Mouse (Mus musculus): ENCODE results near the gene Rhox2b. TPM values are rescaled to one million over a fixed set of nuclear protein-coding genes. Genes with fewer than 3 reads are reported as not detected.
"Not testable (repeated sequence)": the region's sequence is repeated elsewhere in the genome, so short reads cannot be mapped to it uniquely, and the experiment has no call there.

The Rhox2b gene
- polyA plus RNA-seq (2015; fragmentation: Nextera tagmentation; extraction: Ambion mirVana): not detected in 2 replicates

DNA sequence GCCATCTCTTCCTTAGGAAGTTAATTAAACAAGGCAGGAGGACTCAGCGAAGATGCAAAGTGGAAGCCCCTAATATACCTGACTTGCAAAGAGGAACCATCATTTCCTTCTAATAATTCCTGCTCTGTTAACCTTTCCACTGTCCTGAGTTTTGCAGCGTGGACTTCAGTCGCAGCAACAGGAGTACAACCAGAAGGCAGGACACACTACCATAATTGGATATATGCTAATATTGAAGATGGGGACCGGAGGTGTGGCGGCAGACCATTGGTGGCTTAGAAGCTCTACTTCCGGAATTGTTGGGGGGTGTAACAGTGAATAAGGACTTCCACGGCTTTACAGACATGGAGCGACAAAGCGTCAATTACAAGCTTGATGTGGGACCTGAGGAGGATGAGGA is at the start of gene Rhox2b:
Gene Rhox2b, plus strand, starts transcription at position 301 of the 400 bp plus-strand sequence.
- H3K4me3 ChIP-seq; H3K4me2 ChIP-seq (replicated peaks); H3K4me1 ChIP-seq; H3K36me3 ChIP-seq; ATAC-seq (ENCODE audit: low FRiP score, low read depth); H3K27ac ChIP-seq; H3K9me3 ChIP-seq; H3K9ac ChIP-seq; H3K27me3 ChIP-seq: not testable (repeated sequence)
- no CpG with 5 or more reads among the region's 9 CpGs for WGBS

GRCm38 (mm10) chrX:37379728-37380127 is 32.1 kb upstream of the Rhox2b start, which contains the start of gene Rhox3a2:
Gene Rhox3a2 (plus strand): TSS chrX:37380028.
- H3K9ac ChIP-seq; H3K36me3 ChIP-seq; H3K27ac ChIP-seq; ATAC-seq (ENCODE audit: low FRiP score, low read depth); H3K9me3 ChIP-seq; H3K27me3 ChIP-seq; H3K4me3 ChIP-seq; H3K4me2 ChIP-seq (replicated peaks); H3K4me1 ChIP-seq: not testable (repeated sequence)
- no CpG with 5 or more reads among the region's 1 CpGs for WGBS

GRCm38 (mm10) chrX:37390548-37390947 is 21.3 kb upstream of the Rhox2b start, which contains the start of gene Rhox4a2:
Gene Rhox4a2 (plus strand): TSS chrX:37390848.
- not testable (repeated sequence) for H3K27ac ChIP-seq; H3K36me3 ChIP-seq; H3K9me3 ChIP-seq; H3K27me3 ChIP-seq; H3K4me2 ChIP-seq (replicated peaks); H3K4me3 ChIP-seq; ATAC-seq (ENCODE audit: low FRiP score, low read depth); H3K4me1 ChIP-seq; H3K9ac ChIP-seq
- WGBS: 94% methylated on average over 9 of the region's 16 CpGs

DNA sequence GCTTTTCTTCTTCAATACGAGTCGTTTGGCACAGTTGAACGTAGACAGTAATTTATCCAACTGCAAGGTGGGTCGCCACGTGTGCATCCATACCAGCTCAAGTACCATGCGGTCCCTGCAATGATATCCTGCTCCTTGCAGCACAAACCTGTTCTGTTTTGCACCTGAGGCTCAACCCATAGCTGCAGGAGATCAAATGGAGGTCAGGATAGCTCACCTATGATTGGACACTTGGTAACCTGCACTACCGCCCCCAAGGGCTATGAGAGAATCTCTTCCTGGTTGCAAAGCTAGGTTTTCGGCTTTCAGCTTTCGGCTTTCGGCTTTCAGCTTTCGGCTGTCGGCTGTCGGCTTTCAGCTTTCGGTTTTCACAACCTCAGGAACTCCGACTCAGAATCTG is 20.3 kb downstream of the Rhox2b start, which contains the start of gene Rhox4b:
Gene Rhox4b, plus strand, starts transcription at position 301 of the 400 bp plus-strand sequence.
- 84% methylated on average over 15 of the region's 15 CpGs for WGBS

DNA sequence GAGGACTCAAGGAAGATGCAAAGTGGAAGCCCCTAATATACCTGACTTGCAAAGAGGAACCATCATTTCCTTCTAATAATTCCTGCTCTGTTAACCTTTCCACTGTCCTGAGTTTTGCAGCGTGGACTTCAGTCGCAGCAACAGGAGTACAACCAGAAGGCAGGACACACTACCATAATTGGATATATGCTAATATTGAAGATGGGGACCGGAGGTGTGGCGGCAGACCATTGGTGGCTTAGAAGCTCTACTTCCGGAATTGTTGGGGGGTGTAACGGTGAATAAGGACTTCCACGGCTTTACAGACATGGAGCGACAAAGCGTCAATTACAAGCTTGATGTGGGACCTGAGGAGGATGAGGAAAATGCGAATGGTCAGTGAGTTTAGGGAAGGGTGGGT is 41.5 kb downstream of the Rhox2b start, which contains the start of gene Rhox2c:
Gene Rhox2c, plus strand, starts transcription at position 301 of the 400 bp plus-strand sequence.
- 94% methylated on average over 7 of the region's 10 CpGs for WGBS
- not testable (repeated sequence) for H3K4me3 ChIP-seq; H3K27ac ChIP-seq; H3K9ac ChIP-seq; H3K27me3 ChIP-seq; ATAC-seq (ENCODE audit: low FRiP score, low read depth); H3K4me1 ChIP-seq; H3K9me3 ChIP-seq; H3K36me3 ChIP-seq; H3K4me2 ChIP-seq (replicated peaks)

More for the DNA sequence above, 20.3 kb downstream of the Rhox2b start, which contains the start of gene Rhox4b:
- not testable (repeated sequence) for H3K4me1 ChIP-seq; H3K27me3 ChIP-seq; H3K9me3 ChIP-seq; H3K4me2 ChIP-seq (replicated peaks); H3K36me3 ChIP-seq; H3K4me3 ChIP-seq; H3K27ac ChIP-seq; ATAC-seq (ENCODE audit: low FRiP score, low read depth); H3K9ac ChIP-seq

- H3K27ac ChIP-seq; H3K9me3 ChIP-seq; H3K4me2 ChIP-seq (replicated peaks); ATAC-seq (ENCODE audit: low FRiP score, low read depth); H3K4me3 ChIP-seq; H3K27me3 ChIP-seq; H3K4me1 ChIP-seq; H3K9ac ChIP-seq; H3K36me3 ChIP-seq: not testable (repeated sequence)
- 90% methylated on average over 3 of the region's 4 CpGs for WGBS
Measured at GRCm38 (mm10) chrX:37458285-37458684, 46.4 kb downstream of the Rhox2b start, which contains the start of gene Rhox3c. Gene Rhox3c (plus strand): TSS chrX:37458585.

Other genes with a start within 250 kb of the Rhox2b start
- not detected in 2 replicates for gene Akap14, start 243.2 kb upstream of the Rhox2b start, polyA plus RNA-seq (2015; fragmentation: Nextera tagmentation; extraction: Ambion mirVana)
- gene Ndufa1, start 220.9 kb upstream of the Rhox2b start, polyA plus RNA-seq (2015; fragmentation: Nextera tagmentation; extraction: Ambion mirVana): 459 and 474 TPM in 2 replicates
- 12.3 and 13.8 TPM in 2 replicates for gene Rnf113a1, start 220.8 kb upstream of the Rhox2b start, polyA plus RNA-seq (2015; fragmentation: Nextera tagmentation; extraction: Ambion mirVana)
- gene Gm9, start 201.0 kb upstream of the Rhox2b start, polyA plus RNA-seq (2015; fragmentation: Nextera tagmentation; extraction: Ambion mirVana): 0.18 TPM in 1 of 2 replicates, not detected in the other
- gene Rhox1, start 189.8 kb upstream of the Rhox2b start, polyA plus RNA-seq (2015; fragmentation: Nextera tagmentation; extraction: Ambion mirVana): not detected in 2 replicates
- 0.29 TPM in 1 of 2 replicates, not detected in the other for gene Rhox2a, start 167.1 kb upstream of the Rhox2b start, polyA plus RNA-seq (2015; fragmentation: Nextera tagmentation; extraction: Ambion mirVana)
- gene Rhox3a, start 162.1 kb upstream of the Rhox2b start, polyA plus RNA-seq (2015; fragmentation: Nextera tagmentation; extraction: Ambion mirVana): not detected in 2 replicates
- not detected in 2 replicates for gene Rhox4a, start 146.7 kb upstream of the Rhox2b start, polyA plus RNA-seq (2015; fragmentation: Nextera tagmentation; extraction: Ambion mirVana)
- gene Rhox3a2, start 32.0 kb upstream of the Rhox2b start, polyA plus RNA-seq (2015; fragmentation: Nextera tagmentation; extraction: Ambion mirVana): not detected in 2 replicates
- 0.67 and 1.2 TPM in 2 replicates for gene Rhox4a2, start 21.2 kb upstream of the Rhox2b start, polyA plus RNA-seq (2015; fragmentation: Nextera tagmentation; extraction: Ambion mirVana)
- gene Rhox4b, start 20.4 kb downstream of the Rhox2b start, polyA plus RNA-seq (2015; fragmentation: Nextera tagmentation; extraction: Ambion mirVana): 0.42 TPM in 1 of 2 replicates, not detected in the other
- gene Rhox2c, start 41.6 kb downstream of the Rhox2b start, polyA plus RNA-seq (2015; fragmentation: Nextera tagmentation; extraction: Ambion mirVana): 0.19 TPM in 1 of 2 replicates, not detected in the other
- gene Rhox3c, start 46.5 kb downstream of the Rhox2b start, polyA plus RNA-seq (2015; fragmentation: Nextera tagmentation; extraction: Ambion mirVana): not detected in 2 replicates
- gene Rhox4c, start 68.3 kb downstream of the Rhox2b start, polyA plus RNA-seq (2015; fragmentation: Nextera tagmentation; extraction: Ambion mirVana): not detected in 2 replicates
- gene Rhox2d, start 81.4 kb downstream of the Rhox2b start, polyA plus RNA-seq (2015; fragmentation: Nextera tagmentation; extraction: Ambion mirVana): not detected in 2 replicates
- not detected in 2 replicates for gene Rhox4d, start 102.3 kb downstream of the Rhox2b start, polyA plus RNA-seq (2015; fragmentation: Nextera tagmentation; extraction: Ambion mirVana)
- not detected in 2 replicates for gene Rhox2e, start 118.4 kb downstream of the Rhox2b start, polyA plus RNA-seq (2015; fragmentation: Nextera tagmentation; extraction: Ambion mirVana)
- not detected in 2 replicates for gene Rhox3e, start 130.0 kb downstream of the Rhox2b start, polyA plus RNA-seq (2015; fragmentation: Nextera tagmentation; extraction: Ambion mirVana)
- gene Rhox4e, start 145.3 kb downstream of the Rhox2b start, polyA plus RNA-seq (2015; fragmentation: Nextera tagmentation; extraction: Ambion mirVana): 0.42 TPM in 1 of 2 replicates, not detected in the other
- not detected in 2 replicates for gene Rhox2f, start 159.3 kb downstream of the Rhox2b start, polyA plus RNA-seq (2015; fragmentation: Nextera tagmentation; extraction: Ambion mirVana)
- not detected in 2 replicates for gene Rhox3f, start 168.9 kb downstream of the Rhox2b start, polyA plus RNA-seq (2015; fragmentation: Nextera tagmentation; extraction: Ambion mirVana)
- not detected in 2 replicates for gene Rhox4f, start 195.6 kb downstream of the Rhox2b start, polyA plus RNA-seq (2015; fragmentation: Nextera tagmentation; extraction: Ambion mirVana)
- not detected in 2 replicates for gene Rhox3g, start 216.5 kb downstream of the Rhox2b start, polyA plus RNA-seq (2015; fragmentation: Nextera tagmentation; extraction: Ambion mirVana)
- not detected in 2 replicates for gene Rhox2g, start 231.4 kb downstream of the Rhox2b start, polyA plus RNA-seq (2015; fragmentation: Nextera tagmentation; extraction: Ambion mirVana)
- gene Rhox4g, start 239.3 kb downstream of the Rhox2b start, polyA plus RNA-seq (2015; fragmentation: Nextera tagmentation; extraction: Ambion mirVana): not detected in 2 replicates

Measured in limb, embryonic 13.5 days (tissue).